Mouse (Mus musculus): ENCODE results near the gene Olfr1026.

- TF ChIP-seq CTCF (IDR thresholded peaks at IDR 0.05; ENCODE audit: extremely low read depth, insufficient read depth, low read length): no peak
- no peak for TF ChIP-seq POLR2A (IDR thresholded peaks at IDR 0.05; ENCODE audit: extremely low read depth, insufficient read depth, low read length)
Observed at GRCm38 (mm10) chr2:85914893-85915292, 6.5 kb upstream of the Olfr1026 start, which contains the start of gene Olfr1025-ps1.

Measured in cortical plate, adult 2 months (tissue).